Mouse (Mus musculus) right cerebral cortex, adult 18-20 months (tissue): ENCODE results near the gene Ciao2a.

ENCODE experiments used
- DNase-seq: peaks from one replicate; pipeline ENCODE4 v3.0.0; 2022; ENCODE audit warnings: mixed read lengths

Gene Ciao2a

GRCm38 (mm10) chr9:66126456-66127192 lies at the start of gene Ciao2a, which contains the start of gene Snx1:
Gene Ciao2a, plus strand, starts transcription at chr9:66126611.
Gene Snx1, minus strand, starts transcription at chr9:66126587.
- DNase-seq = peak; percentile 95

- DNase-seq = no peak
These were observed 48.3 kb upstream of the Ciao2a start for GRCm38 (mm10) chr9:66078072-66078471.

- no peak for DNase-seq
These were observed 47.9 kb upstream of the Ciao2a start for GRCm38 (mm10) chr9:66078493-66078892.

GRCm38 (mm10) chr9:66080804-66081459 lies 45.5 kb upstream of the Ciao2a start:
- no peak for DNase-seq

GRCm38 (mm10) chr9:66081999-66082398 lies 44.4 kb upstream of the Ciao2a start:
- DNase-seq = no peak

- no peak for DNase-seq
These were observed 42.2 kb upstream of the Ciao2a start for GRCm38 (mm10) chr9:66084171-66084570.

- no peak for DNase-seq
These were observed 39.3 kb upstream of the Ciao2a start for GRCm38 (mm10) chr9:66087062-66087461.

- DNase-seq = peak; percentile 51
These were observed 38.0 kb upstream of the Ciao2a start for GRCm38 (mm10) chr9:66088411-66088810.

GRCm38 (mm10) chr9:66090593-66091244 lies 35.7 kb upstream of the Ciao2a start:
- DNase-seq = peak; percentile 27

- no peak for DNase-seq
These were observed 34.8 kb upstream of the Ciao2a start for GRCm38 (mm10) chr9:66091327-66092231.

- DNase-seq = no peak
These were observed 33.7 kb upstream of the Ciao2a start for GRCm38 (mm10) chr9:66092664-66093063.

- peak; percentile 50 for DNase-seq
These were observed 24.8 kb upstream of the Ciao2a start for GRCm38 (mm10) chr9:66101577-66101976.

GRCm38 (mm10) chr9:66102668-66103067 lies 23.7 kb upstream of the Ciao2a start:
- peak; percentile 30 for DNase-seq

GRCm38 (mm10) chr9:66104601-66105000 lies 21.8 kb upstream of the Ciao2a start:
- no peak for DNase-seq

GRCm38 (mm10) chr9:66105168-66105567 lies 21.2 kb upstream of the Ciao2a start:
- no peak for DNase-seq

GRCm38 (mm10) chr9:66109574-66109973 lies 16.8 kb upstream of the Ciao2a start:
- no peak for DNase-seq

GRCm38 (mm10) chr9:66110126-66110525 lies 16.3 kb upstream of the Ciao2a start:
- no peak for DNase-seq

- DNase-seq = no peak
These were observed 15.6 kb upstream of the Ciao2a start for GRCm38 (mm10) chr9:66110611-66111379.

GRCm38 (mm10) chr9:66114341-66114740 lies 12.1 kb upstream of the Ciao2a start:
- no peak for DNase-seq

- DNase-seq = no peak
These were observed 9.5 kb upstream of the Ciao2a start for GRCm38 (mm10) chr9:66116890-66117289.

- no peak for DNase-seq
These were observed 6.9 kb upstream of the Ciao2a start for GRCm38 (mm10) chr9:66119498-66119897.

- DNase-seq = no peak
These were observed 6.3 kb upstream of the Ciao2a start for GRCm38 (mm10) chr9:66120106-66120505.
